Mouse (Mus musculus) Patski (cell line): ENCODE measurements around the gene Sugp2. TPM values are rescaled to one million over a fixed set of nuclear protein-coding genes. Genes with fewer than 3 reads are reported as not detected.

ENCODE experiments used
- ATAC-seq: fragments of 100-300 bp; one replicate; pipeline ENCODE4 v1.8.0; 2021
- CTCF ChIA-PET: fragments of 350-600 bp; sonication (Branson Sonifier 250); formaldehyde crosslinking; loops from one replicate; lab custom pipeline; 2022; ENCODE audit warnings: inconsistent platforms; lab: Charles Lee
- POLR2A ChIA-PET: fragments of 350-600 bp; sonication (Branson Sonifier 250); formaldehyde crosslinking; loops from one replicate; lab custom pipeline; 2022; ENCODE audit warnings: antibody characterized with exemption, inconsistent platforms; lab: Charles Lee
- DNase-seq: peaks from one replicate; pipeline ENCODE4 v3.0.0-alpha.2; 2011; ENCODE audit warnings: low read depth, low spot score
- H3K27me3 ChIP-seq: fragments of 371-371 bp; one replicate; pipeline ENCODE4 v1.5.1; 2021
- CTCF ChIP-seq: fragments of 100-300 bp; IDR thresholded peaks from one replicate; pipeline ENCODE4 v1.5.1; 2021
- in situ Hi-C: fragments of 300-500 bp; cut with MboI; formaldehyde crosslinking; loops from 3 replicates; pipeline ENCODE4 v1.11.1; 2018; ENCODE audit warnings: low pct_unique_long_range_greater_than_20kb, mixed read lengths
- polyA plus RNA-seq: library from polyadenylated mRNA; unstranded; gene quantifications from one replicate; pipeline ENCODE4 v1.2.3, GENCODE M21; 2021

Sugp2 gene
- polyA plus RNA-seq, 1 experiment from 2014 or later: 26.5 TPM

- ATAC-seq (no peak), DNase-seq (no peak)
- ChIA-PET CTCF (no interaction called here), POLR2A (no interaction called here)
- in situ Hi-C loops: no loop called here
- no peaks in the 10 kb centered on the region for H3K27me3 ChIP-seq
- no peak for TF ChIP-seq CTCF
Observed at GRCm38 (mm10) chr8:70300881-70301280, 66.9 kb downstream of the Sugp2 start.

- POLR2A ChIA-PET: interaction anchor here (0.6 to 0.9 kb wide), 3 partner anchors 14 to 286 kb away, joined by 3 to 5 read pairs (median 3); no protein-coding TSS in a partner anchor
- DNase-seq: peak; percentile 81
- H3K27me3 ChIP-seq: no peaks in the 10 kb centered on the region
- peak; percentile 79 for ATAC-seq
- in situ Hi-C loops: no loop called here
- CTCF ChIA-PET: interaction anchor here (1.3 kb wide), 1 partner anchor 8 kb away, joined by 4 read pairs; no protein-coding TSS in a partner anchor
- no peak for TF ChIP-seq CTCF
Observed at GRCm38 (mm10) chr8:70302358-70302890, 68.4 kb downstream of the Sugp2 start, which contains the start of the genes Ddx49 and Cope. Ddx49 (minus strand) TSS chr8:70302489. Cope (plus strand) TSS chr8:70302518.

GRCm38 (mm10) chr8:70302901-70303300 lies 68.9 kb downstream of the Sugp2 start:
- ATAC-seq: no peak
- no peaks in the 10 kb centered on the region for H3K27me3 ChIP-seq
- no peak for DNase-seq
- TF ChIP-seq CTCF: no peak
- in situ Hi-C loops: no loop called here
- CTCF ChIA-PET: interaction anchor here (1.3 kb wide), 1 partner anchor 9 kb away, joined by 4 read pairs; no protein-coding TSS in a partner anchor
- POLR2A ChIA-PET: interaction anchor here (0.6 kb wide), 2 partner anchors 201 to 286 kb away, joined by 3 to 5 read pairs; no protein-coding TSS in a partner anchor

- DNase-seq: no peak
- in situ Hi-C loops: no loop called here
- no peaks in the 10 kb centered on the region for H3K27me3 ChIP-seq
- no peak for ATAC-seq
- TF ChIP-seq CTCF: no peak
- CTCF ChIA-PET: interaction anchor here (1.1 to 1.5 kb wide), 2 partner anchors 9 to 15 kb away, joined by 3 to 4 read pairs; no protein-coding TSS in a partner anchor
- POLR2A ChIA-PET: no interaction called here
Observed at GRCm38 (mm10) chr8:70309311-70309710, 75.3 kb downstream of the Sugp2 start.

GRCm38 (mm10) chr8:70313399-70313798 lies 79.4 kb downstream of the Sugp2 start:
- no peak for DNase-seq
- no peak for TF ChIP-seq CTCF
- no peak for ATAC-seq
- in situ Hi-C loops: no loop called here
- CTCF ChIA-PET: no interaction called here
- POLR2A ChIA-PET: no interaction called here
- H3K27me3 ChIP-seq: no peaks in the 10 kb centered on the region

- in situ Hi-C loops: no loop called here
- TF ChIP-seq CTCF: no peak
- ChIA-PET POLR2A (no interaction called here), CTCF (interaction anchor here (1.0 kb wide), 1 partner anchor 116 kb away, joined by 3 read pairs; no protein-coding TSS in a partner anchor)
- DNase-seq (no peak), ATAC-seq (peak; percentile 36)
- H3K27me3 ChIP-seq: no peaks in the 10 kb centered on the region
Observed at GRCm38 (mm10) chr8:70315624-70316510, 81.8 kb downstream of the Sugp2 start, which contains the start of gene Cers1. Cers1 (plus strand) TSS chr8:70315775.

GRCm38 (mm10) chr8:70316511-70317504 lies 82.8 kb downstream of the Sugp2 start:
- no peak for DNase-seq
- CTCF ChIA-PET: interaction anchor here (0.8 kb wide), 1 partner anchor 187 kb away, joined by 4 read pairs; no protein-coding TSS in a partner anchor
- no peak for ATAC-seq
- POLR2A ChIA-PET: no interaction called here
- no peaks in the 10 kb centered on the region for H3K27me3 ChIP-seq
- in situ Hi-C loops: no loop called here
- no peak for TF ChIP-seq CTCF

- ChIA-PET CTCF (interaction anchor here (1.2 kb wide), 1 partner anchor 8 kb away, joined by 4 read pairs; no protein-coding TSS in a partner anchor), POLR2A (no interaction called here)
- TF ChIP-seq CTCF: no peak
- DNase-seq (no peak), ATAC-seq (no peak)
- in situ Hi-C loops: no loop called here
- no peaks in the 10 kb centered on the region for H3K27me3 ChIP-seq
Observed at GRCm38 (mm10) chr8:70317872-70318271, 83.8 kb downstream of the Sugp2 start.

GRCm38 (mm10) chr8:70323716-70324115 lies 89.7 kb downstream of the Sugp2 start:
- POLR2A ChIA-PET: no interaction called here

More at GRCm38 (mm10) chr8:70323716-70324115, 89.7 kb downstream of the Sugp2 start:
- no peak for DNase-seq
- no peak for ATAC-seq
- H3K27me3 ChIP-seq: no peaks in the 10 kb centered on the region
- in situ Hi-C loops: no loop called here
- no peak for TF ChIP-seq CTCF
- CTCF ChIA-PET: no interaction called here
